Mouse (Mus musculus) CH12.LX (cell line): ENCODE measurements around the gene Ceacam19. TPM values are rescaled to one million over a fixed set of nuclear protein-coding genes. Genes with fewer than 3 reads are reported as not detected.

Experiments used
- DNase-seq: peaks from one replicate; pipeline ENCODE4 v3.0.0-alpha.2; 2013; ENCODE audit errors: extremely low read depth
- H3K27ac ChIP-seq: 2 replicates; pipeline ENCODE4 v1.5.1; 2012; ENCODE audit warnings: low read depth, mild to moderate bottlenecking, control low read depth, moderate library complexity; ENCODE audit not compliant: insufficient read depth
- H3K27me3 ChIP-seq: replicated peaks from 2 replicates; pipeline ENCODE3; 2012; ENCODE audit warnings: inconsistent platforms
- H3K36me3 ChIP-seq, 2 experiments: replicated peaks in 1 of 2; 2 replicates each; pipeline versions ENCODE3 to v1.6.1; 2012; ENCODE audit warnings: inconsistent platforms in 1 of 2, low read length in 1 of 2, mild to moderate bottlenecking in 1 of 2, mixed read lengths in 1 of 2, moderate library complexity in 1 of 2; ENCODE audit not compliant: control insufficient read depth in 1 of 2, insufficient read depth in 1 of 2
- H3K4me1 ChIP-seq, 2 experiments: 2 replicates each; pipeline ENCODE4 v1.6.1; 2012; ENCODE audit warnings: inconsistent platforms in 1 of 2, moderate library complexity in 1 of 2; ENCODE audit not compliant: insufficient read depth in 2 of 2, control insufficient read depth in 1 of 2
- H3K4me2 ChIP-seq: 2 replicates; pipeline ENCODE4 v1.6.1; 2012; ENCODE audit warnings: low read depth, mild to moderate bottlenecking, control low read depth; ENCODE audit not compliant: poor library complexity, insufficient read depth, severe bottlenecking
- H3K4me3 ChIP-seq, 3 experiments: fragments of 150-350 bp in 1 of 3; sonication (generic) in 1 of 3; replicated peaks in 1 of 3; 2 replicates each; pipeline versions ENCODE3 to v1.5.1; 2011 to 2012; ENCODE audit warnings: low read depth in 2 of 3, low read length in 2 of 3, mild to moderate bottlenecking in 2 of 3, moderate library complexity in 2 of 3, control low read depth in 1 of 3, improper control_type of control experiment in 1 of 3, inconsistent platforms in 1 of 3, mixed read lengths in 1 of 3; ENCODE audit not compliant: poor library complexity in 1 of 3
- H3K79me2 ChIP-seq: replicated peaks from 2 replicates; pipeline ENCODE4 v1.6.1; 2012; ENCODE audit warnings: mild to moderate bottlenecking, moderate library complexity; ENCODE audit not compliant: control insufficient read depth, poor library complexity, insufficient read depth, severe bottlenecking; ENCODE audit errors: extremely low read depth
- H3K9ac ChIP-seq: 2 replicates; pipeline ENCODE4 v1.6.1; 2012; ENCODE audit warnings: low read depth, mild to moderate bottlenecking, control low read depth, moderate library complexity; ENCODE audit not compliant: insufficient read depth
- H3K9me3 ChIP-seq: replicated peaks from 2 replicates; pipeline ENCODE3; 2012; ENCODE audit warnings: low read length, inconsistent platforms, mixed read lengths
- BHLHE40 ChIP-seq: IDR thresholded peaks from 2 replicates; pipeline ENCODE4 v1.6.1; 2011; ENCODE audit warnings: mild to moderate bottlenecking, low read depth, low read length, improper control_type of control experiment
- CHD1 ChIP-seq: IDR thresholded peaks from 2 replicates; pipeline ENCODE4 v1.6.1; 2012; ENCODE audit warnings: low read depth, low read length, improper control_type of control experiment, inconsistent platforms
- CHD2 ChIP-seq: IDR thresholded peaks from 2 replicates; pipeline ENCODE4 v1.6.1; 2011; ENCODE audit warnings: low read length, improper control_type of control experiment
- CTCF ChIP-seq, 2 experiments: IDR thresholded peaks in 1 of 2; conservative IDR thresholded peaks in 1 of 2; 2 replicates each; pipeline ENCODE4 v1.5.1; 2011 to 2012; ENCODE audit warnings: low read depth in 2 of 2, low read length in 2 of 2, improper control_type of control experiment in 1 of 2, inconsistent platforms in 1 of 2, mild to moderate bottlenecking in 1 of 2, moderate library complexity in 1 of 2
- ELF1 ChIP-seq: IDR thresholded peaks from 2 replicates; pipeline ENCODE4 v1.6.1; 2014; ENCODE audit warnings: low read depth, mild to moderate bottlenecking, inconsistent platforms, low read length, improper control_type of control experiment
- EP300 ChIP-seq: IDR thresholded peaks from 2 replicates; pipeline ENCODE4 v1.6.1; 2011; ENCODE audit warnings: low read length, improper control_type of control experiment
- GABPA ChIP-seq: IDR thresholded peaks from 2 replicates; pipeline ENCODE4 v1.6.1; 2012; ENCODE audit warnings: low read depth, low read length, improper control_type of control experiment, inconsistent platforms; ENCODE audit not compliant: insufficient replicate concordance
- HCFC1 ChIP-seq: IDR thresholded peaks from 2 replicates; pipeline ENCODE4 v1.6.1; 2012; ENCODE audit warnings: low read depth, mild to moderate bottlenecking, inconsistent platforms, low read length, improper control_type of control experiment
- JUN ChIP-seq: IDR thresholded peaks from 2 replicates; pipeline ENCODE4 v1.6.1; 2011; ENCODE audit warnings: low read depth, mild to moderate bottlenecking, low read length, improper control_type of control experiment, moderate library complexity; ENCODE audit not compliant: insufficient read depth
- JUND ChIP-seq: conservative IDR thresholded peaks from 2 replicates; pipeline ENCODE4 v1.6.1; 2011; ENCODE audit warnings: low read depth, low read length, improper control_type of control experiment
- KAT2A ChIP-seq: IDR thresholded peaks from 2 replicates; pipeline ENCODE4 v1.6.1; 2012; ENCODE audit warnings: low read length, improper control_type of control experiment, inconsistent platforms; ENCODE audit not compliant: insufficient replicate concordance
- MAFK ChIP-seq: IDR thresholded peaks from 2 replicates; pipeline ENCODE4 v1.6.1; 2011; ENCODE audit warnings: low read length, improper control_type of control experiment; ENCODE audit not compliant: insufficient replicate concordance
- MAZ ChIP-seq: IDR thresholded peaks from 2 replicates; pipeline ENCODE4 v1.6.1; 2012; ENCODE audit warnings: low read depth, mild to moderate bottlenecking, inconsistent platforms, low read length, improper control_type of control experiment, moderate library complexity
- MEF2A ChIP-seq: IDR thresholded peaks from 2 replicates; pipeline ENCODE4 v1.6.1; 2014; ENCODE audit warnings: low read depth, mild to moderate bottlenecking, inconsistent platforms, low read length, improper control_type of control experiment, borderline replicate concordance
- MYC ChIP-seq: IDR thresholded peaks from 2 replicates; pipeline ENCODE4 v1.6.1; 2011; ENCODE audit warnings: low read depth, mild to moderate bottlenecking, improper control_type of control experiment, low read length
- NELFE ChIP-seq: IDR thresholded peaks from 2 replicates; pipeline ENCODE4 v1.6.1; 2011; ENCODE audit warnings: low read depth, low read length, improper control_type of control experiment
- NRF1 ChIP-seq: IDR thresholded peaks from 2 replicates; pipeline ENCODE4 v1.6.1; 2014; ENCODE audit warnings: low read depth, mild to moderate bottlenecking, inconsistent platforms, low read length, improper control_type of control experiment, moderate library complexity
- PAX5 ChIP-seq: IDR thresholded peaks from 2 replicates; pipeline ENCODE4 v1.6.1; 2012; ENCODE audit warnings: low read length, inconsistent platforms, mixed read lengths
- POLR2A ChIP-seq: IDR thresholded peaks from 2 replicates; pipeline ENCODE4 v1.6.1; 2011; ENCODE audit warnings: low read depth, mild to moderate bottlenecking, improper control_type of control experiment, low read length
- RAD21 ChIP-seq: IDR thresholded peaks from 2 replicates; pipeline ENCODE4 v1.6.1; 2011; ENCODE audit warnings: low read depth, mild to moderate bottlenecking, low read length, improper control_type of control experiment, moderate library complexity
- RCOR1 ChIP-seq: conservative IDR thresholded peaks from 2 replicates; pipeline ENCODE4 v1.6.1; 2012; ENCODE audit warnings: low read depth, mild to moderate bottlenecking, inconsistent platforms, low read length, improper control_type of control experiment
- SIN3A ChIP-seq: IDR thresholded peaks from 2 replicates; pipeline ENCODE4 v1.6.1; 2012; ENCODE audit warnings: low read length, improper control_type of control experiment, inconsistent platforms
- SMC3 ChIP-seq: IDR thresholded peaks from 2 replicates; pipeline ENCODE4 v1.6.1; 2011; ENCODE audit warnings: low read depth, low read length, improper control_type of control experiment
- TCF12 ChIP-seq: IDR thresholded peaks from 2 replicates; pipeline ENCODE4 v1.6.1; 2014; ENCODE audit warnings: low read depth, mild to moderate bottlenecking, inconsistent platforms, low read length, improper control_type of control experiment
- UBTF ChIP-seq: IDR thresholded peaks from 2 replicates; pipeline ENCODE4 v1.6.1; 2012; ENCODE audit warnings: low read depth, mild to moderate bottlenecking, inconsistent platforms, low read length, improper control_type of control experiment, moderate library complexity
- USF1 ChIP-seq: IDR thresholded peaks from 2 replicates; pipeline ENCODE4 v1.6.1; 2014; ENCODE audit warnings: low read depth, mild to moderate bottlenecking, inconsistent platforms, low read length, improper control_type of control experiment
- USF2 ChIP-seq: conservative IDR thresholded peaks from 2 replicates; pipeline ENCODE4 v1.6.1; 2011; ENCODE audit warnings: low read depth, low read length, improper control_type of control experiment
- ZC3H11A ChIP-seq: IDR thresholded peaks from 2 replicates; pipeline ENCODE4 v1.6.1; 2012; ENCODE audit warnings: low read depth, mild to moderate bottlenecking, inconsistent platforms, low read length, improper control_type of control experiment
- ZKSCAN1 ChIP-seq: IDR thresholded peaks from 2 replicates; pipeline ENCODE4 v1.6.1; 2012; ENCODE audit warnings: low read depth, inconsistent platforms, low read length, improper control_type of control experiment, borderline replicate concordance
- ZMIZ1 ChIP-seq: IDR thresholded peaks from 2 replicates; pipeline ENCODE4 v1.6.1; 2012; ENCODE audit warnings: low read depth, mild to moderate bottlenecking, inconsistent platforms, low read length, improper control_type of control experiment
- ZNF384 ChIP-seq: IDR thresholded peaks from 2 replicates; pipeline ENCODE4 v1.6.1; 2012; ENCODE audit warnings: low read depth, low read length, improper control_type of control experiment, inconsistent platforms
- dilution Hi-C: fragments of 300-500 bp; cut with MboI; formaldehyde crosslinking; loops from 2 replicates; pipeline ENCODE4 v1.14.3; 2020; ENCODE audit warnings: low sequenced_read_pairs; ENCODE audit not compliant: extremely low pct_unique_long_range_greater_than_20kb, extremely low pct_ligation_motif_present
- in situ Hi-C: fragments of 300-500 bp; cut with MboI; formaldehyde crosslinking; loops from 3 replicates; pipeline ENCODE4 v1.14.3; 2019; ENCODE audit warnings: low sequenced_read_pairs, low pct_ligation_motif_present, low pct_unique_long_range_greater_than_20kb, mixed read lengths
- polyA plus RNA-seq: library from polyadenylated mRNA; unstranded; fragments of >175 nt; gene quantifications from 2 replicates; pipeline ENCODE4 v1.2.1, GENCODE M21; 2012; ENCODE audit warnings: low read depth; ENCODE audit not compliant: insufficient read length
- total RNA-seq, 2 experiments: library from RNA; depleted of rRNA; stranded (reverse); fragments of 300-350 nt in 1 of 2; fragments of >200 nt in 1 of 2; gene quantifications; 2 replicates each; pipeline ENCODE4 v1.2.3; 2012 to 2014

The Ceacam19 gene
- total and polyA plus RNA-seq, 3 experiments = 0.08 TPM; not detected in 2

DNA sequence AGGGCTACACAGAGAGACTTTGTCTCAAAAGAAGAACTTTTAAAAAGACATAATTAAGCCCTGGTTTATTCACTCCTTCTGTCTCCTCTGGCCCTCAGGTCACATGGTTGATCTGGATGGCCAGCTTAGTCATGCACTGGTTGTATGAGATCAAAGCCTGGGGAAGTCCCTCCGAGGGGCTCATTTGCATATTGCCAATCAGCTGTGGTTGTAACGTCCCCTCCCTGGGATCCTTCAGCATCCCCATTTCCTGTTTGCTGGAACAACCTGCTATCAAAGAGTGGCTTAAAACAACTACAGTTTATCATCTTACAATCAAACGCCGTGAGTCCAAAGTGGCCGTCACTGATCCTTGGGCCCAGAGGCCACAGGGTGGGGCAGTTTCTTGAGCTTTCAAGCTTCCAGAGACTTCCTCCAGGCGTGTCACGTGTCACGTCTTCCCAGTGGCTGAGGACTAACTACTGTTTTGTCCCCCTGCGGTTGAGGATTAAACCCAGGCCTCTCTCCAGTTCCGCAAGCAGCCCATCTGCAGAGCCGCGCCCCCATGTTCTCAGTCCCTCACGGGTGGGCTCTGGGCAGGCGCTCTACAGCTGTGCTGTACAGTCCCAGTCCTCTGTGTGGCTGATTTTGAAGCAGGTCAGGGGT is 10.9 kb downstream of the Ceacam19 start (continued):
- TF ChIP-seq CHD1 (no peak; the same call in 1 of the 2 replicates), USF1 (peak; percentile 57; the same call in 1 of the 2 replicates), RAD21 (no peak), SIN3A (no peak; the same call in 1 of the 2 replicates), UBTF (no peak), PAX5 (no peak), MAZ (0 out of 2 replicates have a peak, but pooled peaks have one; percentile 13), ELF1 (peak; percentile 64), JUND (peak; percentile 12; the same call in 1 of the 2 replicates), USF2 (peak; percentile 55), JUN (peak; percentile 17; the same call in 1 of the 2 replicates), MAFK (no peak), BHLHE40 (peak; percentile 90), GABPA (no peak), HCFC1 (no peak; the same call in 1 of the 2 replicates), EP300 (peak; percentile 68), ZNF384 (no peak)

DNA sequence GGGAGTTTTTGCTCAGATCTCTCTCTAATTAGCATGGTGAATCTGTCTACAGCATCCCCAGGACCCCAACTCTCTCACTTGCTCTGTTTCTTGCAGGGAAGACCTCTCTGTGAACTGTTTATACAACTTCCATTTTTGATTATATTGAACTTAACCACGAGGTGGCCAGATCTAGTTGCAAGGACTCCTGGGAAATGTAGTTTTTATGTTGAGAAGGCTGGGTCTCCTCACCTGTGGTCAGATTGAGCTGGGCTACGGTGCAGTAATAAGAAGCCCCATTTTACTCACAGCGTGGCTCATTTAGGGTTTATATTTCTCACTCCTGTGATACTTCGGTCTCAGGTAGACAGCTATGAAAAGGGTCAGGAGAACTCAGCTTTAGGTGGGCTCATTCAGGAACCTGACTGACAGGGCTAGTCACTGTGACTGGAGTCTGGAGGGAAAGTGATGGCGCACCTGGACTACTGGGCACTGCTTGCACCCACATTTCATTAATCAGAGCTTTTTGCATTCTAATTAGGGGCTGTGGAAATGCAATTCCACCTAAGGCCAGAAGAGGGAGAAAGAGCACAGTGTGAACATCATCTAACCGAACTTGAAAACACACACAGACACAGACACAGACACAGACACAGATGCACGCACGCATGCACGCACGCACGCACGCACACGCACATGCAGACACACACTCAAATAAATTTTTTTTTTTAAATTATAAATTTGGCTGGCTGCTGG is 11.7 kb downstream of the Ceacam19 start:
- no peaks in the 10 kb centered on the region for H3K27me3 ChIP-seq
- H3K9ac ChIP-seq = peak overlapping the region; percentile 67
- H3K79me2 ChIP-seq = no peaks in the 10 kb centered on the region
- no peaks in the 10 kb centered on the region for H3K36me3 ChIP-seq
- peak overlapping the region; percentile 86 for H3K4me2 ChIP-seq
- TF ChIP-seq MAZ (0 out of 2 replicates have a peak, but pooled peaks have one; percentile 16), JUN (no peak), KAT2A (peak; percentile 74; the same call in 1 of the 2 replicates), RCOR1 (no peak), NELFE (peak; percentile 24; the same call in 1 of the 2 replicates), POLR2A (no peak), HCFC1 (peak; percentile 96), RAD21 (peak; percentile 69), ZMIZ1 (no peak), ELF1 (no peak), NRF1 (peak; percentile 50), MEF2A (peak; percentile 40; the same call in 1 of the 2 replicates), MYC (peak; percentile 81), CTCF (conservative IDR thresholded peaks at IDR 0.05 in 1 of 2, IDR thresholded peaks at IDR 0.05 in 1 of 2; ENCODE audit: low read depth in 2 of 2, low read length in 2 of 2) (peak; percentile 77 to 78), ZKSCAN1 (no peak), TCF12 (peak; percentile 24; the same call in 1 of the 2 replicates), CHD2 (no peak), BHLHE40 (peak; percentile 87), ZNF384 (no peak; the same call in 1 of the 2 replicates), USF2 (no peak), MAFK (no peak), ZC3H11A (no peak), SIN3A (peak; percentile 80), SMC3 (peak; percentile 67), USF1 (peak; percentile 32)
- TF ChIP-seq, all 38 proteins: peak for 14
- Histone ChIP-seq H3K4me3 (peak overlapping the region in 1 of 3 experiments; percentile 7), H3K27ac (peak overlapping the region; percentile 66), H3K9me3 (no peaks in the 10 kb centered on the region), H3K4me1 (peaks cover 11 to 38% of the 10 kb centered on the region in 2 experiments)
- dilution Hi-C loops (no loop called here), in situ Hi-C loops (loop anchor here (5.0 to 10.0 kb wide), 2 partner anchors 51 to 371 kb away; partner anchors contain the start of genes Bloc1s3 and Trappc6a)
- DNase-seq = peak; percentile 83
